Mouse (Mus musculus): ENCODE measurements around the gene Uvrag.

Gene Uvrag

DNA sequence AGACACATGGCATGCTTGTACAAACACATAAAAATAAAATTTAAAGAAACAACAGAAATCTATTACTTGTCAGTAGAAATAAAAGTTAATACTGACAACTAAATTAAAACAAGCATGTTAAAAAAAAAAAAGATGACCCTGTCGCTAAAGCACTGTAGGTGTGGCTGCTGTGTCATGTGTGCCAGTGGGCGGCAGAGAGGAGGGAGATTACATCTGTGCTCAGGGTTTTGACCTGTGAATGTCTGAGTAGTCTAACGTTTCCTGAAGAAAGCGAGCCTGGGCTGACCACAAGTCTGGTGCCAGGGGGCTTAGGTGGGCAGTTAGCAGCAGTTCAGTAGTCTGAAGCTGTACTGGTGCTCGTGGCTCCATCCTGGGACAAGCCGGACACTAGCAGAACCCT is 205.2 kb downstream of the Uvrag start:
- DNase-seq (ENCODE audit: low read depth, low spot score) = no peak

GRCm38 (mm10) chr7:98935193-98935592 is 205.7 kb downstream of the Uvrag start:
- no peak for DNase-seq (ENCODE audit: low read depth, low spot score)

DNA sequence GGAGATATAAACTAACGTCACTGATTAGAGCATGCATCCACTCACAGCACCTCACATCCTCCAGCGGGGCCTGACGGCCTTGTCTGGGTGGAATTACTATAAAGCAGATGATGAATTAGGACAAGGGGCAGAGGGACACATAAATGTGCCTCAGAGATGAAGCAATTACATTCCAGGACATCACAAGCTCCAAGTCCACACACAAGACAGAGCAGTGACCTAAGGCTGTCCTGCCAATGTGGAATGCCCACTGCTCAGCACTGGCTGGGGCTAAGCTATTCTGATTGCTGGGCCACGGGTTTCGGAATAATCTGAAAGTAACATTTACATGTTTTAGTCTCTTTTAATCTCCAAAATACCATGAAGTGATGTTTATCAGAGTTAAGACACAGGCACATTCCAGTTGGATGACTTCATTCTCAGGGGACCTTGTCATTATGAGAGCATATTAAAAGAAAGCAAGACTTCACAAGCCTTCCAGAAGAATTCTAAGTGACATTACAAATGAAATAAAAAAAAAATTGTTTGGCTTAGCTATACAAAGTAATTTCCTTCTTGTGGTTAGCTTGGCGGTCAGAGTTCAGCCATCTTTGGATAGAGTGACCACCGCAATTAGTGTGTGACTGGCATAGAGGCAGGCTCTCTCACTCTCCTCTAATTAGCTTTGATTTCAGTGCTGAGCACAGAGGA is 212.5 kb downstream of the Uvrag start:
- DNase-seq (ENCODE audit: low read depth, low spot score) = no peak

DNA sequence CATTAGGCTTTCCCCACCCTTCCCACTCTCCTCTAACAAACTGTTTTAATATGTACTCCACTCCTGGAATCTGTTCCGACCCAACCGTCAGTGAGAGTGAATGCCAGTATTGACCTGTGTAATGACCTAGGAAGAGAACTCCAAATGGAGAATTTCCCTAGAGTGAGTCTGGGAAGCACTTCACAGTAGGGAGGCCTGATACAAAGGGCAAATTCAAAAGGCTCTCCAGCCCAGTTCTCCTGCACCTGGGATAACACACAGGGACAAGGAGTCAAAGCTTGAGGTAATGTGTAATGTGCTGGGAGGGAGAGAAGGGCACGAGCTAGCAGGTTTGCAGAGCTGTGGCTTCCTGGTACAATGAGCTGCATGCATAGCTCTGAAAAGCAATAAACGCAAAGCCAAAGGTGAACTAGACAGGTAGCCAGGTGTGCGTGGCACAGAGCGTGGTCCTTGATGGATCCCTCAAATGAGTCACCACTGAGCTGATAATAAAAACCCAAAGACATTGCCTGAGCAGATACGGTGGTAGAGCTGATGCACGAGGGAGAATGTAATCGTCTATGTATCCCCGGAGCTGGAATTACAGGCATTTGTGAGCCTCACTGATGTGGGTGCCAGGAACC is 213.9 kb downstream of the Uvrag start:
- no peak for DNase-seq (ENCODE audit: low read depth, low spot score)

GRCm38 (mm10) chr7:98924380-98924869 is 216.5 kb downstream of the Uvrag start:
- no peak for DNase-seq (ENCODE audit: low read depth, low spot score)

- no peak for DNase-seq (ENCODE audit: low read depth, low spot score)
Measured at GRCm38 (mm10) chr7:98922984-98923383, 218.0 kb downstream of the Uvrag start.

- no peak for DNase-seq (ENCODE audit: low read depth, low spot score)
Measured at GRCm38 (mm10) chr7:98917407-98917806, 223.5 kb downstream of the Uvrag start.

DNA sequence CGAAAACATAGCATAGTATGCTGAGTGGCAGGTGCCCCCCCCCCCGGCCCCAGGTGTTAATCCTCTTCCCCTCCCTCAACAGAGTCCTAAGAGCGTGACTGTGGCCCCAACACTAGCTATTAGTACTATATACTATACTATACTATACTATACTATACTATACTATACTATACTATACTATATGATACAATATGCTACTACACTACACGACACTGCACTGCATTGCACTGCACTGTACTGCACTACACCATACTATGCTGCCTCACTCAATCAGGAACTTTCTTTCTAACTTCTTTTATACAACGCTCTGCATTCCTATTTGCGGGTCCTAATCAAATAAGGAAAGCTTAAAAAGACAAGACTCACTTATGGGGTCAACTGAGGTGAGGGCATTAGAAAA is 224.4 kb downstream of the Uvrag start:
- DNase-seq (ENCODE audit: low read depth, low spot score) = no peak

DNA sequence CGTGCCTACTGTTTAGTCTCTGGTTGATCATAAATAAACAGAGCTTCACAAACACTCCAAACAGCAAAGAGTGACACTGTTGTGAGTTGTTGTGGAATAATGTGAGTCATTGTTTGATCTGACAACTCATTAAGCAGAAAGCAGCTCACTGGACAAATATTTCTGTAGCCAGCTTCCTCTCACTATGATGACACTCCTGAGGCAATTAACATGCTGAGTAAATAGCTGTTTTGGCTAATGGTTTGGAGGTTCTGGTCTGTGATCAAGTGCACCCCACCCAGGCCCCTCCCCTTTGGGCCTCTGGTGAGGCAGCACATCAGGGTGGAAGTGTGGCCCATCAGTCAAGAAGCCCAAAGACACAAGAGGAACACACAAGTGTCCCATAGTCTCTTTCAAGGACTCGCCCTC is 228.0 kb downstream of the Uvrag start:
- no peak for DNase-seq (ENCODE audit: low read depth, low spot score)

DNA sequence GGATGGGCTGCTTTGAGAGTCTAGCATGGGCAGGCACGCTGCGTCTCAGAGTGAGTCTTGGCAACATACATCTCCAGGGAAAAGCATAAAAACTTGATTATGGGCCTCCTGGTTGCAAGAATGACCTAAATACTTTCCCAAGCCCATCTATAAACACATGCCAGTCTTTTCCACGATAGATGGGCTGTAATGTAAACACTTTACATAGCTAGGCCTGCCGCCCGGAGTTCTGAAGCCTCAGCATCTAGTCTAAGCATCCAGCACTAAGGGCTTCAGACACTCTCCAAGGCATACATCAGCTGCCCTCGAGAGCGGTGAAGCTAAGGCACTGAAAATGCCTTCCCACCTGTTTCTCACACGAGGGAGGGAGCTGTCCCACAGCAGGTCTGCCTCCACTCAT is 229.7 kb downstream of the Uvrag start:
- no peak for DNase-seq (ENCODE audit: low read depth, low spot score)

DNA sequence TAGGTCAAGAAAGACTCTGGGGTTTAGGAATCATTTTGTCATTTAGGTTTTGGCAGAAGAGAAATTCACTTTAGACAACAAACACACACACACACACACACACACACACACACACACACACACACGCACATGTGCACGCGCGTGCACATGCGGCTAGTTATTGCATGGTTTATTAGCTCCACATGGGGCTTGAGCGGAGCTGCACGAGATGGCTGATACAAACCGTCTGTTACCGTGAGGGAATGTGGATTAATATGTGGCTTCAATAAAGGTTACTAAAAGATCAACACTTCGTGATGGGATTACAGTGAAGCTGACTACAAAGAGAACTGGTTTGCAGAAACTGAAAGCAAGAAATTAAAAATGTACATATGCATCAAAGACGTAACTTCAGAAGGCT is 230.2 kb downstream of the Uvrag start:
- no peak for DNase-seq (ENCODE audit: low read depth, low spot score)

GRCm38 (mm10) chr7:98910164-98910563 is 230.8 kb downstream of the Uvrag start:
- DNase-seq (ENCODE audit: low read depth, low spot score) = no peak

- DNase-seq (ENCODE audit: low read depth, low spot score) = no peak
Measured at GRCm38 (mm10) chr7:98907476-98907875, 233.5 kb downstream of the Uvrag start.

DNA sequence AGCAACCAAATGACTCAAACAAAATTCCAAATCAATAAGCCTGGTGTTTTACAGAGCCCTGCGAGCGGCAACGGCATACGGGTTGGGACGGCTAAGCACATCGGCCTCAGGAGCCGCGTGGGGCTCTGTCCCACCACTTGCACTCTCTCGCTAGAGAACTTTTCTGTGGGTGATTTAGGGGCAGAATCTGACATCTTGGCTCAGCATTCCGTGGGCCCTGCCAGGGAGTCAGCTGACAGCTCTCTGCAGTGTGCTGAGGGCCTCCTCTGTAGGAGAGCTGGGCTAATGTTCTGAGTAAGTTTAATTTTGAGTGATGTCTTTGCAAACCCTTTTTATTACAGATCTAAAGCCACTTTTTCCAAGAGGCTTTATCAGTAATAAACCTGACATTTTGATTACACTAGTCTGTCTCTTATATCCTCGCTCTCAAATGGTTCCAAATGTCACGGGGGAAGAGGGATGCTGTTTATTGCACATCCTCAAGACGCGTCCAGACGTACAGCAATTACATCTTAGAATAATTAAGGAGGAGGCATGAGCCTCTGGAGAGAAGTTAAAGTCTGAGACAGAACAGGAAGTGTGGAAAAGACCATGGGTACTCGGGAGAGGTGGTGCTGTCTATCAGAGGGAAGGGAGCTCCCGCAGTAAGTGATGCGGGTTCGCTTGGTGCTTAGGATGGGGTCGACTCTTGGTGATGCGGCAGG is 236.1 kb downstream of the Uvrag start:
- DNase-seq (ENCODE audit: low read depth, low spot score) = no peak

- no peak for DNase-seq (ENCODE audit: low read depth, low spot score)
Measured at GRCm38 (mm10) chr7:98903884-98904283, 237.1 kb downstream of the Uvrag start.

- no peak for DNase-seq (ENCODE audit: low read depth, low spot score)
Measured at GRCm38 (mm10) chr7:98901120-98901519, 239.8 kb downstream of the Uvrag start.

GRCm38 (mm10) chr7:98899815-98900214 is 241.1 kb downstream of the Uvrag start:
- DNase-seq (ENCODE audit: low read depth, low spot score) = no peak

GRCm38 (mm10) chr7:98897323-98897722 is 243.6 kb downstream of the Uvrag start:
- no peak for DNase-seq (ENCODE audit: low read depth, low spot score)

- no peak for DNase-seq (ENCODE audit: low read depth, low spot score)
Measured at GRCm38 (mm10) chr7:98895501-98896095, 245.3 kb downstream of the Uvrag start.

- DNase-seq (ENCODE audit: low read depth, low spot score) = no peak
Measured at GRCm38 (mm10) chr7:98894768-98895167, 246.2 kb downstream of the Uvrag start.

DNA sequence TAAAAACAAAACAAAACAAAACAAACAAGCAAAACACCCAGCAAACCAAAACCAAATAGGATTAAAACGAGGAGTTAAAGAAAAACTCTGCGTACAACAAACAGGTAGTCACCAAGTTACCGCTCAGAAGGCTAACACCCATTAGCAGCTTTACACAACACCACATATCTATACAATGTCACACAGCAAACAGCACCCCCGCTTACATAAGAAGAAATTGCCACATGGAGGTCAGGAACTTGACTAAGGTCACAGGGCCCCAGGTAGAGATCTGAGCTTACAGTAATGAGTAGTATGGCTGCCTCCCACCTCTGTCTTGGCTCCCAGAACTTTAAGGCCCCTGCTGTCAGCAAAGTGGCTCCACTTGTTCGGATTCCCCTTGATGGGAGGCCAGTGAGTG is 246.6 kb downstream of the Uvrag start:
- DNase-seq (ENCODE audit: low read depth, low spot score) = no peak

GRCm38 (mm10) chr7:98893144-98893543 is 247.8 kb downstream of the Uvrag start:
- no peak for DNase-seq (ENCODE audit: low read depth, low spot score)
